Mouse (Mus musculus) adrenal gland (tissue): ENCODE results near the gene Tmem151a.

ENCODE experiments used
- intact Hi-C: fragments of 180-260 bp; cut with DNase I; formaldehyde crosslinking; loops from one replicate; pipeline ENCODE4 v1.15.1; 2025

Gene Tmem151a

DNA sequence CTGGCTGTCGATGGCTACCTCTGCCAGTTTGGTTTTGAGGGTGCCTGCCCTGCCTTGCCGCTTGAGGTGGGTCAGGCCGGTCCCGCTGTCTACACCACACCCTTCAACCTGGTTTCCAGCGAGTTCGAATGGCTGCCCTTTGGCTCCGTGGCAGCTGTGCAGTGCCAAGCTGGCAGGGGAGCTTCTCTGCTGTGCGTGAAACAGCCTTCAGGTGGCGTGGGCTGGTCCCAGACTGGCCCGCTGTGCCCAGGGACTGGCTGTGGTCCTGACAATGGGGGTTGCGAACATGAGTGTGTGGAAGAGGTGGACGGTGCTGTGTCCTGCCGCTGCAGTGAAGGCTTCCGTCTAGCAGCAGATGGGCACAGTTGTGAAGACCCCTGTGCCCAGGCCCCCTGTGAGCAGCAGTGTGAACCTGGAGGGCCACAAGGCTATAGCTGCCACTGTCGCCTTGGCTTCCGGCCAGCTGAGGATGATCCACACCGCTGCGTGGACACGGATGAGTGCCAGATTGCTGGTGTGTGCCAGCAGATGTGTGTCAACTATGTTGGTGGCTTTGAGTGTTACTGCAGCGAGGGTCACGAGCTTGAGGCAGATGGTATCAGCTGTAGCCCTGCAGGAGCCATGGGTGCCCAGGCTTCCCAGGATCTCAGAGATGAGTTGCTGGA is 16.6 kb downstream of the Tmem151a start:
- intact Hi-C loops = no loop called here

DNA sequence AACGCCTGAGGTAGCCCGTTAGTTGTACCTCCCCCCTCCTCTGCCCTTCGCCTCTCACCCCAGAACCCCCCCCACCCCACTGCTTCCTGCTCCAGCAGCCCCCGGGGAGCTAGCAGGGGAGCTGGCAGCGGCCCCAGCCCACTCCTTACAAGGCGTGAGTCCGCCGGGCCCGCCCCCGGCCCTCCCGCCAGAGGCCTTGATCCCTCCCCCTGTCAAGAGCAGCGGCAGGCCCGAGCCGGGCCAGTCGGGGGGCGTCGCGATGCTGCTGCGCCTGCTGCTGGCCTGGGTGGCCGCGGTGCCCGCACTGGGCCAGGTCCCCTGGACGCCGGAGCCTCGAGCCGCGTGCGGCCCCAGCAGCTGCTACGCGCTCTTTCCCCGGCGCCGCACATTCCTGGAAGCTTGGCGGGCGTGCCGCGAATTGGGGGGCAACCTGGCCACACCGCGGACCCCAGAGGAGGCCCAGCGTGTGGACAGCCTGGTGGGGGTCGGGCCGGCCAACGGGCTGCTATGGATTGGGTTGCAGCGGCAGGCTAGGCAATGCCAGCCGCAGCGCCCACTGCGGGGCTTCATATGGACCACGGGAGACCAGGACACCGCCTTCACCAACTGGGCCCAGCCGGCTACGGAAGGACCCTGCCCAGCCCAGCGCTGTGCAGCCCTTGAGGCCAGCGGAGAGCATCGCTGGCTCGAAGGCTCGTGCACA is 17.3 kb downstream of the Tmem151a start, which contains the start of gene Cd248:
Gene Cd248, plus strand, starts transcription at position 212 of the 703 bp plus-strand sequence.
- intact Hi-C loops = no loop called here

DNA sequence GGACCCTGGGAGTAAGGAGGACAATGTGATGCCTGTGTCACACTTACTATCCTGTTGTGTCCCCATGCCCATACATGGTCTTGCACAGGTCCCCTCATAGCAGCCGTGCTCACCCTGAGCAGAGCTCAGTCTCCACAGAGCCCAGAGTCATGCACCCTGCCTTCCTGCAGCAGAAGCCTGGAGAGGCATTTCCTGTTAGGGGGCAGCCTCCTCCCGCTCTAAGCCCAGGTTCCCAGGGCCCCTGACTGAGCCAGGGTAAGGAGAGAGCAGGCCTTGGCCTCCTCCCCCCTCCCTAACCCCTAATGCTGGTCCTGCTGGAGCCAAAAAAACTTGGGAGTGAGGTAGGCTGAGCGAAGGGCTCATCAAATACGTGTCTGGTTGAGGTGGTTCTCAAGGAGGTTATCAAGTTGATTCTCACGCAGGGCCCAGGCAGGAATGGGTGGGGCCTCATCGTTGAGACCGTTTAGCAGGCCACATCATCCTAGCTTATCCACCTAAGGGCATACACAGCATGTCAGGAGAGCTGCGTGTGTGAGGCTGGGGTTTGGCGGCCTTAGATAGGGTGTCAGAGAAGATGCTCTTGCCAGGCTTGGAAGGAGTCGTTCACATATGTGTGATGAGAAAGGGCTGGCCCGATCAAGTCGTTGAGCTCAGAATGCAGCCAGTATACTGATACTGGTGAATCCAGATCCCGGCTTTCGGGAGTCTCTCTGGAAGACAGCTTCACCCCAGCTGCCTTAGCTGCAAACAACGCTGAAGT is 18.1 kb downstream of the Tmem151a start:
- intact Hi-C loops = no loop called here

DNA sequence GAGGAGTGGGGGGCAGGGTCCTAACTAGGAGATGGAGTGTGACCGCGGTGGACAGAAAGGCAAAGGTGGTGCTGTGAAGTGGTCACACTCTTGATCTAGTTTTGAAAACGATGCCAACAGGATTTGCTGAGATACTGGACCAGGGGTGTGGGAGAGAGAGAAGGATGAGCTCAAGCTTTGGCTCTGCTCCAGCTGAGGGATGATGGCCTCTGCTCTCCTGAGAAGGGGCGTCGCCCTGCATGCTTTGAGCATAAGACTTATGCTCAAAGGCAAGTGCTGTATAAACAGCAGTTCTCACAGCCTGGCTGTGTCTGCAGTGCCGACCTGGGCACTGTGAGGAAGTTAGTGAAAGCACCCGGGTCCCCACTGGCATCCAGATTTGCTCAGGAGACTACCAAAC is 20.2 kb downstream of the Tmem151a start:
- intact Hi-C loops = no loop called here

DNA sequence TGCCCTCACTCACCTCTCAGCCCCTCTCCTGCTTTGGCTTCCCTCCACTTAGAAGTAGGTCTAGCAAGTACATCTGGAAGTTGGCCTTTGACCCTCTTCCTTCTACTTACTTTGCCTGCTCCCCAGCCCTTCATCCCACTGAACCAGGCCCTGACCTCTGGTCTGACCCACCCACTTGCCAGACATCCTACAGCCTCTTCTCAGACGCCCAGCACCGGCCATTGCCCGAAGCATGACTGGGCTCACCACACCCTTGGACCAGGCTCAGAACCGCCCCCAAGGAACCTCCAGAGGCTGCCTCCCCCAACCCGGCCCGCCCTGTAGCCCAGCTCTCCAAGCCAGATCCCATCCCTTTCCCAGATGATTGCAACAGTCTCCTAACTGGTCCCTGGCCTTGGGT is 22.9 kb downstream of the Tmem151a start:
- intact Hi-C loops = no loop called here

DNA sequence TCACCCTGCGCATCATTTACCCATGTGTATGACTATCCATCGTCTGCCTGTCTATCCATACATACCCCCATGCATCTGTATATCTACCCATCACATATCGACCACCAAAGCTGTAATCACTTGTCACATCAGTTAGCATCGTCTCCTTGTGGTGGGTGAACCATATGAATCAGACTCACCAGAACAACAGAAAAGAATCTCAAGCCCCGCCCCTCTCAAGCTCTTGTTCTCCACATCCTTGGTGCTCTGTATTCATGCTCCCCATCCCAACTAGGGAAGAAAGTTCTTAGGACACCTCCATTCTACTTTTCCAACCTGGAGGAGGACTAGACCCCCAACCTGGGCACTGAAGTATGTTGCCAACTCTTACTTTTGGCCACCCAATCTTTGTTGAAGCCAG is 23.3 kb downstream of the Tmem151a start:
- intact Hi-C loops = no loop called here

DNA sequence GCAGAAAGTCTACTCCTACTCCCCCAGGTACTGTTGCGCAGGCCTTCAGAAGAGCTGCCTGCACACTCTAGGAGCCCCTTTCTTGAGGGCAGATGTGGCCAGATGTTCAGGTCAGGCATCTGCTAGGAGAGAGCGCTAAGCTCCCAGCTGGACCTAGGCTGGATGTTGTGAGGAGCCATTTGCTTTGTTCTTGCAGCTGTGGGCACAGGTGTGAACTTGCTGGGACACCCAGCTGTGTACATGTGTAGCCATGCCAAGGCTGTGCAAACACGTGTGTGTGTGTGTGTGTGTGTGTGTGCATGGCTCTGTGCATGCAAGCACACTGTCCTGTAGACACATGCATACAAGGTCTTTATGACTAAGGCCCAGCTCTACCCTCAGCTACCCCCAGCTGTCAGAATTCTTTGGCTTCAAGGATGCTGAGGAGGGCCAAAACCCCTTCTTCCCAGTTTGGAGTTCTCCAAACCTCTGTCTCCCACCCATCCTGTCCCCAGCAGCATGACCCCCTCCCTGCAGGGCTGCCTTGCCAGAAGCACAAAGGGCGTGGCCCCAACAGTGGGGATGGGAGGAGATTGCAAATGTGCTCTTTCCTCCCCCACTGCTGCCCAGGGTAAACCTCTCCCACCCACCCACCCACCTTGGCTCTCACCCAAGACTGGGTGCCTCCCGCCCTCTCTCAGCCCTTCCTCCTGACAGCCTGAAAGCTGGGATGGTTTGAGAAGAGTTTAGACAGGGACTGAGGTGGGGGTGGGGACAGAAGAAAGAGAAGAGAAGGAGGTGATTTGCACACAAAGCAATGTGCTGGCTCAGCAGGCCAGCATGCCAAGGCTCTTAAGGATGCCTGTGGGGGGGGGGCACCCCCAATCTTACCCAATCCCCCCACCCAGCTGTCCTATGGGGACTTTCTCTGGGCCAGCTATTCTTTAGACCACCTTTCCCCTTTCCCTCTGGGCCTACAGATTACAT is 24.7 kb downstream of the Tmem151a start:
- intact Hi-C loops = no loop called here

DNA sequence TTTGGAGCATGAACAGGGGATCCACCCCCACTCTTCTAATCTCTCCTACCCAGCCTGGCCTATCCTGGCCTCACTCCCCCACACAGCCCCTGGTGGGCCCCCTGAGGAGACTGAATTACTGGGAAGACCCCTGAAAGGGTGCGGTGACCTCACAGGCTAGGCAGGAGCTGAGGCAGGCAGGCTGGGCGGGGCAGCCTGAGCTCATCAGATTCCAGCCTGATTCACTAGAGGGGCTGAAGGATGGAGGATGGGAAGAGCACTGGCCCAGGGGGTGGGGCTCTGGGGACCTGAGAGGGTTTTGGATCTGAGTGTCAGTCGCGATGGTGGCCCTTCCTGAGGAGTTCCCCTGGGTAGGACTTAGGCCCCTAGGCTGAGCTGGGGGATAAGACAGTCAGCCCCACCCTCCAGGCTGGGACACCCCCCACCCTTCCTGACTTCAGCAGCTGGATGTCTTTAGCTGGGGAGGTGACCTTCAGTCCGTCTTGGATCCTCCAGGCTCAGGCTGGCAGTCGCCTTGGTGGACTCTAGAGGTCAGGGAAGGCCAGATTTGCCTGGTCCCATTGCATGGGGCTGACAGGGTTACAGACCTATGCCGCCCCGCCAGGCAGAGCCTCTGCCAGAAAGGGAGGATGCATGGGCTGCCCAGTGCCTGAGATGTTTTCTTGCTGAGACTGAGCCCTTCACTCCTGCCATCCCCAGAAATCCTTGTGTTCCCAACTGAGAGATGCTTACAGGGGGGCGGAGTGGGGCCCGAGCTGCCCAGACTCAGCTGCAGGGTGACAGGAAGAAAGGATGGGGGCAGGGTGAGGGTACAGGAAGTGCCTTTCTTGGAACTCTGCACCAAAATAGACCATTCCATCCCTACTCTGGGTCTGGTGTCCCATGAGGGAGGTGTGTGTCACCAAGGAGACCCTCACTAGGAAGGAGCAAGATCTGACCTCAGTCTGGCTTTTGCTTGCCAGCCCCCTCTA is 26.2 kb downstream of the Tmem151a start:
- intact Hi-C loops = no loop called here

DNA sequence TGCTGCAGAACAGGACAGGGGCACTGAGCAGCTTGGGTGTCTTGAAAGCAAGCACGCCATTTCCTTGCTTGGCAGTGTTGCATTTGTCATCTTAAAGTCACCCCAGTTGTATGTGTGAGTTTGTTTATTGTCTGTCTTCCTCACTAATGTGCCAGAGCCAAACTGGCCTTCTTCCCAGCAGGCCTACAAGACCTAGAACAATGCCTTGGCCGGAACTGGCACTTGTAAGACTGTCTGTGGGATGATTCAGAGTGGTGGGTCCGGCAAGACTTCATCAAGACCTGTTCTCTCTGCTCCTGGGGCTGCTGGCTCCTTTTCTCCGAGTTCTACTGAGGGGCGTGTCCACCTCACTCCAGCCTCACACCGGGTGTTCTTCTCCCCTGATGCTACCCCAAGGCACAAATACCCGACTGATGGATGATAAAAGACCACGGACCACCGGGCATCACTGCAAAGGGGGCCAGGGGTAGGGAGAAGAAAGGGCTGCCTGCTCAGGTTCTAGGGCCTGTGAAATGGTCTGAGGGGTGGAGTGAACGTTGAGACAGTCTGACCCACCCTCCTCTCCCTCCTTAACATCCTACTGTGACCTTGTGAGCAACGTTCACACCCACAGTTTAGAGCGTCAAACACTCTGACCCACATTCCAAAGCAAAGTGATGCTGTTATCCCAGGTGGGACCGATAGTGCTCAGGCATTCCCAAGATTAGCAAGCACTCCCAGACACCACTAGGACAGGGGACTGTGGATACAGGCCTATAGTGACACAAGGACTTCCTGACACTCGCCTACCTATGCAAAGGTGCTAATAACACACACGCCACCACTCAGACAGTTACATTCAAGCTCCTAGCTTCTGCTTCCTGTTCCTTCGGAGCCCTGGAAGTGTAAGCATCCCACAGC is 27.2 kb downstream of the Tmem151a start:
- intact Hi-C loops = no loop called here

DNA sequence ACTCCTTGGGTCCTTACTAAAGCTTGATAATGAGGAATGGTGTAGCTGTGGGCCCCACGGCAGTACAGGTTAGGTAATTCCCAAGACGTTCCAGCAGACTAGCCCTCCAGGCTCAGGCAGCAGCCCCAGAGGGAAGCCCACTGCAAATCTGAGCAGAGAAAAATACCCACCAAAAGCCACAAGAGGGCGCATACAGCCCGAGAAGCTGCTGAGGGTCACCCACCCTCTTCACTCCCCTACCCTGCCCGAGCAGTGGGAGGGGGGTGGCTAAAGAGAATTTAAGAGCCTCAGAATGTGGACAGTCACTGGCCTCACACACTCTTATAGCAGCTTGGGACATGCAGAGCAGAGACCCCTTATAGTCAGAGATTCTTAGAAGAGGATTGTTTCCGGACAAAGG is 29.1 kb downstream of the Tmem151a start:
- intact Hi-C loops = no loop called here

DNA sequence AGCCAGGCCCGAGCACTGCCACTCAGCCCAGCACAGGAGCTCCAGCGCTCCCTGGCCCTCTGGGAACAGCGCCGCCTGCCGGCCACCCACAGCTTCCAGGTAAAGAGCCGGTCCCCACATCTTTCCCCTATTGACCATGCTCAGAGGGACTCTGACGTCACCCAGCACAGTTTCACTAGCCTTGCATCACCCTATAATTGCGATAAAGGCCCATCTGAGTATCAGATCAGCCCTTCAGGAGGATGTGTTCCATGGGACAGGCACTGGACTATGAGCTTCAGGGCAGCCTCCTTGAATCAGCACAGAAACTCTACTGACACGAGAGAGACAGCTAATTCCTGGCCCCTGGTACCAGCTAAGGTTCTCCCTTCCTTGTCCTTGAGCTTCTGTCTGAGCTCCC is 31.4 kb downstream of the Tmem151a start:
- intact Hi-C loops = no loop called here

DNA sequence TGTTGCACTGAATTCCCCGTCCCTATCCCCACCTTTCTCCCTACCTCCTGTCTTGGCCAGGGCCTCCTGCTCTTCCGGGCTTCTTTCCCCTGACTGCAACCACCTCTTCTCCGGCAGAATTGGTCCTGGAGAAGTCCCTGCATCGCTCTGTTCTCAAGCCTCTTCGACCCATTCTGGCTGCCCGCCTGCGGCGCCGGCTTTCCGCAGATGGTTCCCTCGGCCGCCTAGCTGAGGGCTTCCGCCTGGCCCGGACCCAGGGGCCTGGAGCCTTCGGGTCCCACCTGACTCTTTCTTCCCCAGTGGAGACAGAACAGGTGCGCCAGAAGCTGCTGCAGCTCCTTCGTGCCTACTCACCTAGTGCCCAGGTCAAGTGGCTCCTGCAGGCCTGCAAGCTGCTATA is 32.5 kb downstream of the Tmem151a start:
- intact Hi-C loops = no loop called here

DNA sequence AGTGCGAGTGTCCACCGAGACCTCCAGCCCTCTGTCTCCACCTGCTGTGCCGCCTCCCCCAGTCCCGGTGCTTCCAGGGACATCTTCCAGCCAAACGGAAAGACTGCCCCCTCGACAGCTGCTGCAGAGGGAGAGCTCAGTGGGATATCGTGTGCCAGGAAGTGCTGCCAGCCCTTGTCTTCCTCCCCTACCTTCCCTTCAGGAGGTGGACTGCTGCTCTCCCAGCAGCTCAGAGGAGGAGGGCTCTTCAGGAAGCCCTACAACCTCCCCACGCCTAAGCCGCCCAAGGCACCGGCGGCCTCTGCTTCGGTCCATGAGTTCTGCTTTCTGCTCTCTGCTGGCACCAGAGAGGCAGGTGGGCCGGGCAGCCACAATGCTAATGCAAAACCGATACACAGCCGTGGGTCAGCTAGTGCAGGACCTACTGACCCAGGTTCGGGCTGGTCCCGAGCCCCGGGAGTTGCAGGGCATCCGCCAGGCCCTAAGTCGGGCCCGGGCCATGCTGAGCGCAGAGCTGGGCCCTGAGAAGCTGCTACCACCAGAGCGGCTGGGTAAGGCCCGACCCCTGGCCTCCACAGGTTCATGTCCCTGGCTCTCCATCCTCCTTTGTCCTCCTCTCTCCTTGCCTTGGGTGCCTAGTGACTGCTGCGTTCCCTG is 33.0 kb downstream of the Tmem151a start:
- intact Hi-C loops = no loop called here

DNA sequence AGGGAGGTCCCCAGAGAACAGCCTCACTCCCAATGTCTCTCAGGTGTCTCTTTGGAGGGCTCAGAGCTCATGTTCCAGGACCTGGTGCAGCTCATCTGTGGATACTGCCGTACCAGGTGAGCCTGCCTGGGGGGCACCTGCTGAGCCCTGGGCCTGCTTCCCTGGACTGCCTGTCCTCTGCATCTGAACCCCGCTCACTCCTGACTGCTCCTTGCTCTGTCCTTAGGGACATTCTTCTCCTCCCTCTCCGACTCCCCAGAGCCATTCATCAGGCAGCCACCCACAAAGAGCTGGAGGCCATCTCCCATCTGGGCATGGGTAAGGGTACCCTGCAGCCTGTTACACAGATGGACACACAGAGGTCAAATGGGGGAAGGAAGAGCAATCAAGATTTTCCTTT is 33.8 kb downstream of the Tmem151a start:
- intact Hi-C loops = no loop called here

DNA sequence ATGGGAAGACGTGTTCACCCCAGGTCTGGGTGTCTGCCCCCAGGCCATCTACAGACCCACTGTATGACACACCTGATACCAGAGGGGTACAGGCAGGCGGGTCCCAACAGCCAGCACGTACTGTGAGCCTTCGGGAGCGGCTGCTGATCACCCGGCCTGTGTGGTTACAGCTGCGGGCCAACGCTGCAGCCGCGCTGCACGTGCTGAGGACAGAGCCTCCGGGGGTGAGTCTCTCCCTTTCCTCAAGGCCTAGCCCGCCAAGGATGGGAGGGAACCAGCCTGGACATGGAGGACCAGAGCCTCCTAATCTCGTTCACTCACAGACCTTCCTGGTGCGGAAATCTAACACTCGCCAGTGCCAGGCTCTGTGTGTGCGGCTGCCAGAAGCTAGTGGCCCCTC is 34.3 kb downstream of the Tmem151a start:
- intact Hi-C loops = no loop called here

DNA sequence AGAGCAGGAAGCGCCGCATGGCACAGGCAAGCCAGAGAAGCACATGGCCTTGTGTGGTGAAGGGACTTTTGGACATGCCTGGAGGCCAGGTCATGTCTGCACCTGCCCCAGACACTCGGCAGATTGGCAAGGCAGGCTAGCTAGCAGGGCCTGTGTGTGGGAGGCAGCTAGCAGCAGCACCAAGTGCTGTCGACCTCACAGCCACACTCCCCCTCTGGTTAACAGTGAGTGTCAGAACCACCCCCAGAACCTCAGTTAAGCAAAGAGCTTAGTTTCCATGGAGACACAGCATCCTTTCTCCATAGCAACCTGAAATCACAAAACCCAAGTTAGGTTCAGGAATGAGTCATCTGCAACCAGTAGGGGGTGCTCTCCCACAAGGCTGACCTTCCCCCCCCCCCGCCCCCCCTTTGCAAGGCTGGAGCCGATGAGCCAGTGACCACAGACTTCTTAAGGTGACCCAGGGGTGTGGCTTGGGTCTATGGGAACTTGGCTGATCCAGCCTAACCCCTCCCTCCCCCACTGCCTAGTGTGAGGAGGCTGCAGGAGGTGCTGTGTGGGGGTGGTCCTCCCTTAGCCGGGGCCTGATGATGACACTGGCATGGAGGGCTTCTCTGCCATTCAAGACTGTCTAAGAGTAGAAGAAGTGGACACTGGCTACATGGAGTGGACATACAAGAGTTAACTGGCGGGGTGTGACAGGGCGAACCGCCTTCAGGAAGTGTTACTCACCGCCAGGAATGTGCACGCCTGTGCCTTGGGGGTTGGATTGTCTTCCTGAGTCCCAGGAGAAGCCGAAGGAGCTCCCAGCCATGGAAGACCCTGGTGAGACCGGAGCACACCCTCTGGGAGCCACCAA is 35.1 kb downstream of the Tmem151a start, which contains the start of gene Rin1:
Gene Rin1, plus strand, starts transcription at position 435 of the 859 bp plus-strand sequence.
- intact Hi-C loops = no loop called here

DNA sequence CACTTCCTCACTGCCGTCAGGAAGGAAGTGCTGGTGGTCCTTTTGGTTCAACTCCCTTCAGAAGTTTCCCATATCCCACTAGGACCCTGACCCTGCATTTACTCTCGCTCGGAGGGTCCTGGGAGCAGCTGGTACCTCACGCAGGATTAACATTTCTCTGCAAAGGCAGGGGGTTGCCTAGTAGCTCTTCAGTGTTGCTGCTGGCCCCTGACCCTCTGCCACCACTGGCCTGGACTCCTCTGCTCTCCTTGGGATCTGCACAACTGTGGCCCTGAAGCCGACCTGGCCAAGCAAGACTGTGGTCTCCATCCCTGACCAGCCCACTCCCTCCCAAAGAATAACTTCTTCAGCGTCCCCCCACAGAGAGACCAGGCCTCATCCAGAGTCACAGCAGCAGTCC is 36.0 kb downstream of the Tmem151a start:
- intact Hi-C loops = no loop called here
